Mouse (Mus musculus) hindbrain, embryonic 12.5 days (tissue): Measurements from ENCODE around the gene Arhgef40. TPM values are rescaled to one million over a fixed set of nuclear protein-coding genes. Genes with fewer than 3 reads are reported as not detected.

Experiments used
- ATAC-seq: fragments of 200-750 bp; cut with Nextera tagmentation; 2 replicates; pipeline ENCODE4 v1.8.0; 2017; ENCODE audit warnings: moderate TSS enrichment; ENCODE audit not compliant: low FRiP score
- H3K27ac ChIP-seq: fragments of 300-500 bp; sonication (generic); 2 replicates; pipeline ENCODE4 v1.5.1; 2016; ENCODE audit warnings: mild to moderate bottlenecking
- H3K27me3 ChIP-seq: fragments of 300-500 bp; sonication (generic); 2 replicates; pipeline ENCODE4 v1.6.1; 2016; ENCODE audit warnings: mild to moderate bottlenecking
- H3K36me3 ChIP-seq: fragments of 300-500 bp; sonication (generic); 2 replicates; pipeline ENCODE4 v1.6.1; 2016; ENCODE audit warnings: mild to moderate bottlenecking
- H3K4me1 ChIP-seq: fragments of 300-500 bp; sonication (generic); 2 replicates; pipeline ENCODE4 v1.6.1; 2016
- H3K4me2 ChIP-seq: fragments of 300-500 bp; sonication (generic); replicated peaks from 2 replicates; pipeline ENCODE4 v1.6.1; 2016; ENCODE audit warnings: mild to moderate bottlenecking
- H3K4me3 ChIP-seq: fragments of 300-500 bp; sonication (generic); 2 replicates; pipeline ENCODE4 v1.5.1; 2016; ENCODE audit warnings: mild to moderate bottlenecking
- H3K9ac ChIP-seq: fragments of 300-500 bp; sonication (generic); 2 replicates; pipeline ENCODE4 v1.6.1; 2016; ENCODE audit warnings: mild to moderate bottlenecking, moderate library complexity
- H3K9me3 ChIP-seq: fragments of 300-500 bp; sonication (generic); replicated peaks from 2 replicates; pipeline ENCODE4 v1.6.1; 2016; ENCODE audit warnings: mild to moderate bottlenecking
- WGBS: fragments of 180-500 bp; shearing (Covaris S2); methylation state at CpG from one replicate; pipeline ENCODE4 v1.1.7; 2016; 5-methylcytosine and 5-hydroxymethylcytosine counted together
- polyA plus RNA-seq: library from polyadenylated mRNA; unstranded; fragments of >200 nt; fragmentation: Nextera tagmentation; extraction: Ambion mirVana; gene quantifications from 2 replicates; pipeline ENCODE4 v1.2.1, GENCODE M21; 2016

Gene Arhgef40
- polyA plus RNA-seq, 1 experiment from 2014 or later = 133 TPM

DNA sequence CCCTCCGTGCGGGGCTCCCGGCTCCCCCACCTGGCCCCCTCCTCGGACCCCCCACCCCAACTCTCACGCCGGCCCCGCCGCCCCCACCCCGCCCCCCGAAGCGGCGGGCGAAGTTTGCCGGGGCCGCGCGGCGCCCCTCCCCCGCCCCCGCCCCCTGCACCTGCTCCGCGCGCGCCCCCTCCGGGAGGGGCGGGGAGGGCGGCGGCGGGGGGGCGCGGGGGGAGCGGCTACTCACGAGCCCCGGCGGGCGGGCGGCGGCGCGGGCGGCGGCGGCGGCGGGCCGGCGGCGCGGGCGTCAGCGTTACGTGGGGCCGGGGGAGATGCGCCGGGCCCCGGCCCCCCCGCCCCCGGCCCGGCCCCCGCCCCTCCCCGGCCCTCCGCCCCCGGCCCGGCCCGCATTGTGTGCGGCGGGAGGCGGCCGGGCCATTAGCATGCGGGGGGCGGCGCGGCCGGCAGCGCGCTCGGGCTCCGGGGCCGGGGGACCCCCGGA is 29.8 kb downstream of the Arhgef40 start:
- Histone ChIP-seq H3K9ac (peak overlapping the region; percentile 98), H3K4me3 (peak overlapping the region; percentile 70), H3K27me3 (no peaks in the 10 kb centered on the region), H3K9me3 (no peaks in the 10 kb centered on the region), H3K27ac (peak overlapping the region; percentile 99), H3K4me2 (peak overlapping the region; percentile 66), H3K36me3 (peaks cover 2% of the 10 kb centered on the region; the same call in 1 of the 2 replicates), H3K4me1 (peaks cover 69% of the 10 kb centered on the region)
- ATAC-seq = peak; percentile 8; the same call in 1 of the 2 replicates
- WGBS = 0% methylated on average over 1 of the region's 80 CpGs

DNA sequence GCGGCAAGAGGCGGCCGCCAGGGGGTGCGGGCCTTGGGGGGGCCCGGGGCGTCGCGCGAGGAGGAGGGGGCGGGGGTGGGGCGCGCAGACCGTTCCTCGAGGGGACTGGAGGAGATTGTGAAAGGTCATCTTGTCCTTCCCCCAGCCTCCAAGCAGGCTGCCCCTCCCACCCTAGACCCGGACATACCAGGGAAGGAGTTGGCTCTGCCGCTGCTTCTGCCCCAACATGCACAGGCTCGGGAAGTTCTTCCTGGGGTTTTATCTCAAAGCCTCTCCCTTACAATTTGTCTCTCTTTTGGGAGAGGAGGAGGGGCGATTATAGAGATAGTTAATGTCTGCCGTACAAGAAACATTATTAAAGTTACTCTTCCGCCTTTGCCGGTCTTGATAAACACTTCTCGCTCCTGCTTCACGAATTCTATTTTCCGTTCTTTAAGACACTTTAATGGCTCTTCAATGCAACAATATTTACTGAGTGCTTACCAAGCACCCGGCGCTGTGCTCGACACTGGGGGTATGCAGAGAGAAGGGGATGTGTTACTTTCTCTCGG is 30.3 kb downstream of the Arhgef40 start:
- under 1% methylated on average over 27 of the region's 28 CpGs for WGBS
- no peaks in the 10 kb centered on the region for H3K27me3 ChIP-seq
- peaks cover 64% of the 10 kb centered on the region for H3K4me1 ChIP-seq
- H3K9me3 ChIP-seq = no peaks in the 10 kb centered on the region
- H3K4me3 ChIP-seq = peak overlapping the region; percentile 70
- peak overlapping the region; percentile 66 for H3K4me2 ChIP-seq
- peak overlapping the region; percentile 99 for H3K27ac ChIP-seq
- H3K9ac ChIP-seq = peak overlapping the region; percentile 98
- ATAC-seq = peak; percentile 20
- H3K36me3 ChIP-seq = no peaks in the 10 kb centered on the region

DNA sequence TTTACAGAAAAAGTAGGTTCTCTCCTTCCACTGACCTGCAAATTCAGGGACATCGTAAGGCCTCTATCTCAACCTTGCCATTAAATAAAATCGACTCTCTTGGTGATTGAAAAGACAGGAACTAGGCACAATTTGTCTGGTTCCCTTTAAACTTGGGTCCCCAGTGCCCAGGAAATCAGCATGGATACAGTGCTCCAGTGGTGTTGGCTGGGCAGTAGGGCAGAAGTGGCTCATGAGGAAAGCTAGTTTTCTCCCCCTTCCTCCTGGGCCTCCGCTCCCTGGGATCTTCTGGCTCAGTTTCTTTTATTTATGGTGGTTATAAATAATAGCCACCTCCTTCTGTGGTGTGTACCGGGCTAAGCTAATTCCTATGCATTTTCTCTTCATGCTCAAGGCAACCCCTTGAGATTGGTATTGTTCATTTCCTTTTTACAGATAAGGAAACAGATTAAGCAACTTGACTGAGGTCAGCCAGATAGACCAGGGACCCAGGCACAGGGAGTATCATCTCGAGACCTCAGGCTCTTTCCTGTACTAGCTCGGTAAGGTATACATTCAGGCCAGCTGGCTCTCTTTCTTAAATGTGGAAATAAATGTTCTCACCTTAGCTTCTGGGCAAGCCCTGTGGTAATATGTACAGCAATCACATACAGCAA is 31.1 kb downstream of the Arhgef40 start, which contains the start of gene Tmem253:
Tmem253 (plus strand) TSS at position 214 of the 656 bp plus-strand sequence.
- no peaks in the 10 kb centered on the region for H3K9me3 ChIP-seq
- H3K9ac ChIP-seq = peak within 1 kb of the TSS; percentile 98
- H3K27ac ChIP-seq = peak within 1 kb of the TSS; percentile 99
- H3K4me1 ChIP-seq = peaks cover 60% of the 10 kb centered on the region
- no peak for ATAC-seq
- 46% methylated on average over 6 of the region's 6 CpGs for WGBS
- peak within 1 kb of the TSS; percentile 70 for H3K4me3 ChIP-seq
- no peaks in the 10 kb centered on the region for H3K27me3 ChIP-seq
- peak within 1 kb of the TSS; percentile 66 for H3K4me2 ChIP-seq
- no peaks in the 10 kb centered on the region for H3K36me3 ChIP-seq

DNA sequence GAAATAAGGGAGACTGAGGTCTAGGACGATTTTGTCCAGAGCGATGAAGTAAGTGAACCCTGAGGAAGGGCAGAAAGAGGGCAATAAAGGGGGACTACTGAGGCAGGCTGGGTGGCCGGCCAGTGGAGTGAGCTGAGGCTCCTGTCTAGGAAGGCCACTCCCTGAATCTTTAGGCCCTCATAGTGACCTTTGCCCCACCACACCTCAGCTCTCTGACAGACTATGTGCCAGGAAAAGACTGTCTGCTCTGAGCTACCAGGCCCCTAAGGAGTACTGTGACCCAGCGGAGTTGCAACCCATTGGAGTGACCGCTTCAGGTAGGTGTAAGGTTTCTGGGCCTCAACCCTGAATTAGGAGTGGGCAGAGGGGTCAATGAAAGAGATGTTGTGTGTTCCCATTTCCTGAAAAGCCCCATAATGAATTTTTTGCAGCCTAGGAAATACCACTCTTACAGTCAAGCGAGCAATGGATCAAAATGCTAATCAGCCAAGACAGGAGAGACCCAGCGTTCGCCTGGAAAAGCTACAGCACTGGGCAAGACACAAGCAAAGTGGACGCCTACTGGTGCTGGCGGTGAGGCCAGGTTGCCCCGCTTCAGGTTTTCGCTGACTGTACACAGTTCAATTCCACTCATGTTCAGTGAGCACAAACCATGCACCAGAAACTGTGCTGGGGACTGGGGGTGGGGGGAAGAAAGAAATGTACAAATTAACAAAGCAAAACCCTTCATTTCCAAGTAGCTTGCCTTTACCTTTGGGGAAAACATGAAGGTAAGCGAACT is 32.3 kb downstream of the Arhgef40 start:
- Histone ChIP-seq H3K4me3 (no peak overlapping the region), H3K27ac (no peak overlapping the region), H3K9ac (peak overlapping the region; percentile 98; the same call in 1 of the 2 replicates), H3K9me3 (no peaks in the 10 kb centered on the region), H3K36me3 (no peaks in the 10 kb centered on the region), H3K4me1 (peaks cover 58% of the 10 kb centered on the region), H3K4me2 (no peak overlapping the region), H3K27me3 (no peaks in the 10 kb centered on the region)
- ATAC-seq = no peak
- 76% methylated on average over 13 of the region's 13 CpGs for WGBS

DNA sequence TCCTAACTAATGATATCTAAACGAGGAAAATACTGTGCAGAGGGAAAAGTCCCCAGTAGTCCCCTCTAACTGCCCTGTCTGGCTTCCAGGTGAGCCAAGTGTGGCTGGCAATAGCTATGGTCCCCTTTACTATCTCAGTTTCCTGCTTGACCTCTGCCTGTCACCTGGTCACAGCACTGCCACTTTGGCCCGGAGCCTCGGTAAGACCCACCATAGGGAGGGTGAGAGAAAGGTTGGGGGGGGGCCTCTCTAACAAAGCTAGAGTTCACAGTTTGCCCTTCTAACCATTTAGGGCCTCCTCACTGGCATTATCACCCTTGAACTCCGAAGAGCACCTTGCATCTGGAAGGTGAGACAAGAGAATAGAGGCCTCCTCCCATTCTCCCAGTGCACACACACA is 33.1 kb downstream of the Arhgef40 start:
- WGBS = 73% methylated on average over 4 of the region's 4 CpGs
- H3K36me3 ChIP-seq = no peaks in the 10 kb centered on the region
- ATAC-seq = no peak
- no peak overlapping the region for H3K27ac ChIP-seq
- no peak overlapping the region for H3K4me3 ChIP-seq
- H3K4me1 ChIP-seq = peaks cover 53% of the 10 kb centered on the region
- H3K27me3 ChIP-seq = no peaks in the 10 kb centered on the region
- no peak overlapping the region for H3K4me2 ChIP-seq
- no peaks in the 10 kb centered on the region for H3K9me3 ChIP-seq
- no peak overlapping the region for H3K9ac ChIP-seq

DNA sequence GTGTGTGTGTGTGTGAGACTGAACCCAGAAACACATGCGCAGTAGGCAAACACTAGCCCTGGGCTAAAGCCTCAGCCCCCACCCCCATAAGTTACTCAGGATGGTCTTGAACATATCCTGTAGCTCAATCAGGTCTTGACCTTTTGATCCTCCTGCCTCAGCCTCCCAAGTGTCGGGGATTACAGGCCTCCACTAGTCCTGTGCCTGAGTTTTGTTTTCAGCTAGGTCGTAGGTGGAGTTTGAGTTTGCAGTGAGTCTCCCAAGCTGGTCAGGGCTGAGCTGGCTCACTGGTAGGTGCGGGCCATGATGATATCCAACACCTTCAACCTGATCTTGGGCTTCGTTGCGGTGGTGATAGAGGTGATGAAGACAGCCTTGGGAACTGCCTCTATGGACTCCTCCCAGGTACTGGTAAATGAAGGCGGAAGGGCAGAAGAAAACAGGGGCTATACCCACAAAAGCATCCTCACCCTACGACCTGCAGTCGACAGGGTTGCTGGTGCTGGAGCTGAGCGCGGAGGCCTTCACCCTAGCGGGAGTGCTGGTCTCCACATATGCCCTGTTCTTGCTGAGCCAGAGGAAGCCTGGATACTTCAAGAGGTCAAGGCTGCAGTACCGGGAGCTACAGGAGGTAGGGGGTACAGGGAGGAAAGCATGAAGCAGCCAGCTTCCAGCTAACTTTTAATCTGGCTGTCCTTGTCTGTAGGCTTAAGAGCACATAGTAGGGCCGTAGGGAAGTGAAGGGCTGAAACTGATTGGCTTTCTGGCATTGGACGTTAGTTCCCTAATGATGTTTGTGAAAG is 33.9 kb downstream of the Arhgef40 start:
- ATAC-seq = no peak
- H3K4me2 ChIP-seq = peak overlapping the region; percentile 70
- peak overlapping the region; percentile 86; the same call in 1 of the 2 replicates for H3K9ac ChIP-seq
- no peaks in the 10 kb centered on the region for H3K27me3 ChIP-seq
- peaks cover 48% of the 10 kb centered on the region for H3K4me1 ChIP-seq
- no peaks in the 10 kb centered on the region for H3K9me3 ChIP-seq
- H3K36me3 ChIP-seq = no peaks in the 10 kb centered on the region
- H3K27ac ChIP-seq = peak overlapping the region; percentile 98
- H3K4me3 ChIP-seq = peak overlapping the region; percentile 55; the same call in 1 of the 2 replicates
- 89% methylated on average over 15 of the region's 15 CpGs for WGBS

DNA sequence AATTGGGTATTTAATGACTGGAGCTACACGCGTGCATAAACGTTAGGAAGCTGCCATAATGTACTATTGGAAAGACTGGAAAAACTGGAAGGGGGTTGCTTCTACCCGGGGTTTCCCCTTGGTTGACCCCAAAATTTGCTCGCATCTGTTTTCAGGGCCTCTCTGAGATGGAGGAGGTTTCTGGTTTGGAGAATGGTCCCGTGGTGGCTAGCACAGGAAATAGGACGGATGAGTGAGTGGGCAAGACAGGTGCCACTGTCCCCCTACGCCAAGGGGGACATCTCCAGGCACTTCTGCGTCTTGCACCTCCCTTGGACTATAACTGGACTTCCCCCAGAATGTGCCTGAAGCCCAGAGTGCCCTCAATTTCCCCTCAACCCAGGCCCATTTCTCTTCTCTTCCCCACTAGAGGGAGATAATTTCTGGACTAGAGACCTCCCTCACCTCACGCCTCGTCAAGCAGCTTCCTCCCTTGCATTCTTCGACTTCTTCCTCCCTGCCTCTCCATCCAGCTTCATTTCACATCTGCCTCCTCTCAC is 34.6 kb downstream of the Arhgef40 start:
- Histone ChIP-seq H3K4me1 (peaks cover 47% of the 10 kb centered on the region), H3K4me3 (peak overlapping the region; percentile 55), H3K36me3 (no peaks in the 10 kb centered on the region), H3K27ac (peak overlapping the region; percentile 98), H3K4me2 (peak overlapping the region; percentile 70), H3K27me3 (no peaks in the 10 kb centered on the region), H3K9ac (peak overlapping the region; percentile 86), H3K9me3 (no peaks in the 10 kb centered on the region)
- WGBS = 41% methylated on average over 12 of the region's 12 CpGs
- no peak for ATAC-seq

DNA sequence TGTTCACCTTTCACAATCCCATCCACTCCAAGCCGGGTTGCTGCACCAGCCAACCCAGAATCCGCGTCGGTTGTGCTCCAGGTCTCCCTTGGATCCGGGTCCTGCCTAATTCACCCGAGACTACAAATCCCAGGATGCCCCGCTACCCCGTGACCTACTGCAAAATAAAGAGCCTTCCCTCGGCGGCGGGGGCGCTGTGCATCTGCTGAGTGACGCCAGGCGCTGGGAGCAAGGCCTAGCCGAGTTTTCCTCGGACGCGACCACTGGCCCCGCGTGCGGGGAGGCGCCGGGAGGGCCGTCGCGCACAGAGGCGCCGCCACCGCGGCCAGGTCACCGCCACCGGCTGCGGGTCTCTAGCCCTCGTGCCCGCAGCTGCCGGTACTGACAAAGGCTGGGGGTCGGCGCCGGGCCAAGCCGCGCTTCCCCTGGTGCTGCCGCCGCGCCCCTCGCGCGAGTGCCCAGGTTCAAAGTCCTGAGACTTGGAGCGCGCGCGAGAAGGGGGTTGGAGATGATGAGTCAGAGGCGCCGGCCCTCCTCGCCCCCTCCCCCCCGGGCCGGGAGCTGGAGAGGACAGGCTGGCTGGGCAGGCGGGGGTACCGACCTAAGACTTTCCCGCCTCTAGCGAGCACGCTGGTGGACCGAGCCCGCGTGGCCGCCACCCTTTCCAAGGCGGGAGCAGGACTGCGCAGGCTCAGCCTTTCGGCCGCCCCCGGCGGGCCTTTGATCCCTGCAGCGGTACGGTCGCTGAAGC is 35.2 kb downstream of the Arhgef40 start:
- under 1% methylated on average over 73 of the region's 74 CpGs for WGBS
- ATAC-seq = peak; percentile 92
- peak overlapping the region; percentile 86 for H3K9ac ChIP-seq
- H3K27ac ChIP-seq = peak overlapping the region; percentile 98
- peaks cover 47% of the 10 kb centered on the region for H3K4me1 ChIP-seq
- H3K4me2 ChIP-seq = peak overlapping the region; percentile 70
- H3K27me3 ChIP-seq = no peaks in the 10 kb centered on the region
- H3K36me3 ChIP-seq = no peaks in the 10 kb centered on the region
- H3K4me3 ChIP-seq = peak overlapping the region; percentile 55
- H3K9me3 ChIP-seq = no peaks in the 10 kb centered on the region

DNA sequence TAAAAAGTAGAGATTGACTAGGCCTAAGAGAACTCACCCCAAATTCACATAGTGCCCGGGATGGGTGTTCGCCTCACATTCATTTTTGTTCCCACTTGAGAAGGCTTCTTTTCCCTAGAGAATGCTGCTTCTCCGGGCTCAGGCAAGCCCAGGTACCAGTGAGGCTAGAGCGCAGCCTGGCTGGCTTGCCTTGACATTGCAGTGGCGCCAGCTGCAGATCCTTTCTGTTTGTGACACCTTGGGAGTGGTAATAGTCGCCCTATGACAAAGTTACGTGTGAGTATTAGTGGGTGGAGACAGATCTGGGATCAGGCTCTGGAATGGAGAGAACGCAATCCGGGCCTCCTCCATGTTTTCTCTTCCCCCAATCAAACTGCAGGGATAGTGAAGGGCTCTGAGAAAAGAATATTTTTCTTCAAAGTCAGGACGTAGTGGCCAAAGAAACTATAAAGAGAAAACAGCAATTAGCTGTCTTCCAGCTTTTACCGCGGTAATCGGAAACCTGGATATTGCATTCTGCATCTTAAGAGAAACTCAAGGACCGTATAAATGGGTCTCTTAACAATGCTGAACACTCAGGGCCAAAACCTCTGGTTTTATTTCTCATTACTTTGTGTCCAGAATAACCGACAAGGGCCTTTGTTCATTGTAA is 36.1 kb downstream of the Arhgef40 start, which contains the start of gene Zfp219:
Zfp219 (minus strand) TSS at position 248 of the 652 bp plus-strand sequence.
- ATAC-seq = peak; percentile 46
- H3K4me2 ChIP-seq = peak within 1 kb of the TSS; percentile 70
- peak within 1 kb of the TSS; percentile 55 for H3K4me3 ChIP-seq
- H3K27ac ChIP-seq = peak within 1 kb of the TSS; percentile 98
- peak within 1 kb of the TSS; percentile 86 for H3K9ac ChIP-seq
- 10% methylated on average over 15 of the region's 15 CpGs for WGBS
- no peaks in the 10 kb centered on the region for H3K27me3 ChIP-seq
- peaks cover 41% of the 10 kb centered on the region for H3K4me1 ChIP-seq
- H3K9me3 ChIP-seq = no peaks in the 10 kb centered on the region
- H3K36me3 ChIP-seq = no peaks in the 10 kb centered on the region

DNA sequence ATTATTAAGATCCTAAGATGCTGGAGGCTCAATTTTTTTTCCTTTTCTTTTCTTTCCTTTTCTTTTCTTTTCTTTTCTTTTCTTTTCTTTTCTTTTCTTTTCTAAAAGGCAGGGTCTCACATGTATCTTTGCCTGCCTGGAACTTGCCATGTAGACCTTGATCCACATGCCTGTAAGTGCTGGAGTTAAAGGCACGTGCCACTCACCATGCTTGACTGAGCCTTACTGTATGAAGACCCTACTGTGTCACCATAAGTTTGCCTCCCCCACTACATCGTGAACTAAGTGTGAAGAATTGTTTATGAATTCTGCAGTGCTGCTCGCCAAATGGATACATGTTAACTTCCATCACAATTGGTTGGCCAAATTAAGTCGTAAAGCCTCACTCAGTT is 36.6 kb downstream of the Arhgef40 start:
- no peaks in the 10 kb centered on the region for H3K27me3 ChIP-seq
- no peak overlapping the region for H3K9ac ChIP-seq
- no peak overlapping the region for H3K4me3 ChIP-seq
- H3K4me2 ChIP-seq = peak overlapping the region; percentile 70
- no peaks in the 10 kb centered on the region for H3K36me3 ChIP-seq
- no peak for ATAC-seq
- no peaks in the 10 kb centered on the region for H3K9me3 ChIP-seq
- H3K27ac ChIP-seq = peak overlapping the region; percentile 98; the same call in 1 of the 2 replicates
- peaks cover 36% of the 10 kb centered on the region for H3K4me1 ChIP-seq
- 71% methylated on average over 4 of the region's 4 CpGs for WGBS
